Mouse (Mus musculus): ENCODE results near the gene Myo1c. TPM values are rescaled to one million over a fixed set of nuclear protein-coding genes. Genes with fewer than 3 reads are reported as not detected.
A peak's percentile ranks its signal among the peaks of the same experiment; 100 is the strongest.

The Myo1c gene
- total RNA-seq, 2 experiments from 2014 or later: 32.6 to 40.7 TPM

DNA sequence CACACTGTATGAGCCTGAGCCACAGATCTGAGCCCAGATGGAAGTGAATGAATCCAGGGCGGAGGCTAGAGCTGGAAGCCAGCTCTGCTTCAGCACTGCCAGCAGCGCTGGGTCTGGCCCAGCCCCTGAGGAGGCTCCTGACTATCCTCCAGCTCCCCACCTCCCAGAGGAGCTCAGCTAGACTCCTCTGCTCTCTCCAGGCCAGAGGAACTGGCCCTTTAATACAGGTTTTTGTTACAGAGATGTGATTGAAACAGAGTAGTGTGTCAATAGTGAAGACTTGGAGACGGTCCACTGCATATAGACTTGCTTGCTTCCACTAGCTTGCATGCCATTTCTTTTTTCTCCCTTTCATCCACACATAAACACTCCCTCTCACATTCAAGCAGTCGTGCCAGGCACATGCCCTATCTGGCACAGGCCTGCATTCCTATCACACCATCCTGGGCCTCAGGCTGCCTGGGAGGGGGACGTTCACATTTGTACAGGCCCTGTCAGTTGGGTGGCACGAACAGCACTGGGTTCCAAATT lies 2.6 kb upstream of the Myo1c start:
- DNase-seq (ENCODE audit: low spot score): peak; percentile 82

- DNase-seq (ENCODE audit: low spot score): no peak
These were observed 1.1 kb upstream of the Myo1c start for GRCm38 (mm10) chr11:75649155-75649561.

DNA sequence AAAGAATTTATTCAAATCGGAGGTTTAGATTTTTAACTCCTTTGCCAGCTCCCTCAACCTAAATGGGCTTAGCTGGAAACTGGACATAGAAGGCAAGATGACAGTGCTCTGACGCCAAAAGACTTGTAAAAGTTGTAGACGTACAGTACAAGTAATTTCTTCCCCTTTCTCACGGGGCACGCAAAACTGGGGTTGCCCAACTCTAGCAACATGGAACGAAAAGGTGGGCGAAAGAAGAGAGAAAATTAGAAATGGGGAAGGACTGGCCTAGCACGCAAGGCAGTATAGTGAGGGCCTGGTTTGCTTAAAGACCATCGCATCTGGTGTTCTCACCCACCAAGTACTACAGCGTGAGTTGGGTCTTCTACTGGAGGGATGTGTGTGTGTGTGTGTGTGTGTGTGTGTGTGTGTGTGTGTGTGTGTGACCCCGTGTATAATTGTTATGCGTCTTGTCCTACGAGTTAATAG lies 688 bp downstream of the Myo1c start:
- DNase-seq (ENCODE audit: low spot score): no peak

GRCm38 (mm10) chr11:75651426-75652221 lies 1.3 kb downstream of the Myo1c start:
- peak; percentile 76 for DNase-seq (ENCODE audit: low spot score)

- no peak for DNase-seq (ENCODE audit: low spot score)
These were observed 2.1 kb downstream of the Myo1c start for GRCm38 (mm10) chr11:75652222-75652941.

- peak; percentile 19 for DNase-seq (ENCODE audit: low spot score)
These were observed 2.8 kb downstream of the Myo1c start for GRCm38 (mm10) chr11:75652942-75653684.

GRCm38 (mm10) chr11:75653781-75654470 lies 3.6 kb downstream of the Myo1c start:
- DNase-seq (ENCODE audit: low spot score): peak; percentile 75

- peak; percentile 26 for DNase-seq (ENCODE audit: low spot score)
These were observed 4.4 kb downstream of the Myo1c start for GRCm38 (mm10) chr11:75654471-75655390.

DNA sequence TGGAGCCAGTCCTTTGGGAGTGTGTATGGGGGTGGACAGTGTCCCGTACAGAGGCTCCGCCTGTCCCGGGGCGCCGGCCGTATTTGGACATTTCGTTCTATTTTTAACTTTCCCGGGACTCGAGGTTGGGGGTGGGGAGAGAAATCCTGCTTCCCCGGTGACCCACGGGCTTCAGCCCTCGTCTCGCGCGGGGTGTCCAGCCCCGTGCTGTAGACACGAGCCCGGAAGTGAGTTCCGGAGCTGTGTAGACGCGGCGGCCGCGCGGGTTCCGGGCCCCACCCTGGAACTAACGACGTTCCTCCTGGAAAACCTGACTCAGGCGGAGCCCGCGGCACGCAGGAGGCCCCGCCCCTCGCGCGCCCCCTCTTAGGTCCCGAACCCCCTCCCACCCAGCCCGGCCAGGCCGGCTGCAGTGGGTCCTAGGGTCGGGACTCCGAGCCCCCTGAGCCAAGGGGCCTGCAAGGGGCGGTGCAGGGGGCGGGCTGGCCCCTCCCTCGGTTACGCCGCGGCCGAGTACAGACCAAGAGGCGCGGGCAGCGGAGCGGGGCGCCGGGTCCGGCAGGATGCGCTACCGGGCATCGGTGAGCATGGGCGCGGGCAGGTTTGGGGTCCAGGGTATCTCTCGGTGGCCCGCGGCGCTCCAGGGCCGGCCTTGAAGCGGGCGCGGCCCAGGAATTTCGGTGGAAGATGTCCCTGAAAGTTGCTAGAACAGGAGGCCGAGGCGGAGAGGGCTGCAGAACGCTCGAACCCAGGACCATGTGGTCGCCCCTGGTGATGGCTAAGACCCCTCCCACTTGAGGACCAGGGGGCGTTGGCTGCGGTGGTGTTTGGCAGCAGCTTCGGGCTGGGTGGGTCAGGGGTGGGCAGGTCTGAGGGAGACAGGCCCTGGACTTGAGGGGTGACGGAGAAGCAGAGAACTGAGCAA lies 5.6 kb downstream of the Myo1c start:
- DNase-seq (ENCODE audit: low spot score): peak; percentile 75

DNA sequence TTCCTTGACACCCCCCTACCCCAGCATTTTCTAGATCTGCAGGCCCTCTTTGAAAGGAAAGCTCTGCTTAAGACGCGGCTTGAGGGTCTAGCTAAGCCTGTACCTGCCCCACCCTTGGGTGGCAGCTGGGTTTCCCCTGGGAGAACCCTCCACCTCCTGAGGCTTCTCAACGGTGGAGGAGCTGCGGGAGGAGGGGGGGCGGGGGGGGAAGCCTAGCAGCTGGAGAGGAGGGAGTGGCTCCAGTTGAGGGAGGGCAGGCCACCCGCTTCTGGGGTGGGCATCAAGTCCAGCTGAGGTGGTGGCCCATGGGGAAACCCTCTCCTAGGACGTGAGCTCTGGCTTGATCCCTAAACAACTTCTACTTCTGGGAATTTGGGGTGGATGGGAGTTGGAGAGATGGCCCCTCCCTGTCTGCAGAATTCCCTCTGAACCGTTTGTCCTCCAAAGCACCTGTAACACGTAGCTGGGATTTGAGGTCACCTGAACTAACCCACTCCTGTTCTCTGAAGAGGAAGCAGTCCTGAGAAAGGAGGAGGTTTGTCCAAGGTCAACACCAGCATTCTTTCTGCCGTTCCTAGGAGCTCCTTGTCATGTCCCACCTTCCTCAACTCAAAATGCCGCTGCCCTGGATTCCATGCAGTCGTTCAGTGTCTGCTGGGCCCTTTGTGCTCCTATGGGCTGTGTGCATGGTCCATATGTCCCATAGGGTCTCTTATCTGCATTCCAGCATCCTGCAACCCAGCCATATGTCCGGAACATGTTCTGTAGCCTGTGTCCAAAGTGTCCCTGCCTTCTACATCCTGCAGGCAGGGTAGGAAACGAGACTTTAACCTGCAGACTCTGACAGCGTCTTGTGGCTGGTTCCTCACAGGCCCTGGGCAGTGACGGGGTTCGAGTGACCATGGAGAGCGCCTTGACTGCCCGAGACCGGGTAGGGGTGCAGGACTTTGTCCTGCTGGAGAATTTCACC lies 6.6 kb downstream of the Myo1c start:
- no peak for DNase-seq (ENCODE audit: low spot score)

DNA sequence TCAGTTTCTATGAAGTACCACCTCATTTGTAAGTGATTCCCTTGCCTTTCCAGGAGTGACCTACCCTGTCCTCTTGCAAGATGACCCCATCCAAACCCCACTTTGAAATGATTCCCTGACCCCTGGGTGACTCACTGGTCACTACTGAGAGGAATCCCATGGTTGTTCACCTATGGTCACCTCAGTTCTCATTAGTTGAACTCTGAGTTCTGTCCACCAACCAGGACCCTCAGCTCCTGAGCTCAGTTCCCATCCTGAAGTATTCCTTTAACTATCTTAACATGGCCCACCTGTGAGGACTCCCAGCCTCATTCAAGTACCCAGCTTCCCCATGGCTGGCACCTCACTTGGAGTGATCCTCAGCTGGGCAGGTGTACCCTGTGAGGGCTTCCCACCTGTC lies 7.5 kb downstream of the Myo1c start:
- DNase-seq (ENCODE audit: low spot score): no peak

- DNase-seq (ENCODE audit: low spot score): no peak
These were observed 8.0 kb downstream of the Myo1c start for GRCm38 (mm10) chr11:75658311-75658710.

DNA sequence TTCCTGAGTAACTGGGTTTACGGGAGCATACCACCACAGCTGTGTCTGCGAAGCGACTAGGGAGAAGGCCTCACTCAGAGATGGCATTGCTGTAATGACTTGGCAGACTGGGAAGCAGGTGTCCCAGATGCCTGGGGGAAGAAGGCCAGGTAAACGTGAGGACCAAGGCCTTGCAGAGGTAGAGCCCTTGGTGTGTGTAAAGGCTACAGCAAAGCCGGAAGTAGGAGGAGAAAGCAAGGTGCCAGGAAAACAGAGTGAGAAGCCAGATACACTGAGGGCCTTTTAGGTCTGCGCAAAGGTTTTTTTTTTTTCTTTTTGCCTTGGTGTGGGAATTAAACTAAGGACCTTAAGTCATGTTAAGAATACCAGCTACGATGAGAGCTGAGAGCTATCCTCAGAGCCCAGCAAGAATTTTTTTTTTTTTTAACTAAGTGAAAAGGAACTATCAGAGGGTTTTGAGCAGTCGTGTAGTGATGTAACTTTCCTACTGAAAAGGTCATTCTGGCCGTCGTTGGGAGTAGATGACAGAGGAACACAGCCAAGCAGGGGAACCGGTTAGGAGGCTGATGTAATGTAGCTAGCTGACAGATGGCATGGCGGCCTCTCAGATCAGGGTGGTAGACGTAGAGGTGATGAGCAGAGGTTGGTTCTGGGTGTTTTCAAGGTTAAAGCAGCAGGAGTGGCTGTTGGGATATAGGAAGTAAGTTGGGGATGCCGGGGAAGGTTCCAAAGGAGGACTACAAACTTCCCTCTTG lies 8.9 kb downstream of the Myo1c start:
- no peak for DNase-seq (ENCODE audit: low spot score)

DNA sequence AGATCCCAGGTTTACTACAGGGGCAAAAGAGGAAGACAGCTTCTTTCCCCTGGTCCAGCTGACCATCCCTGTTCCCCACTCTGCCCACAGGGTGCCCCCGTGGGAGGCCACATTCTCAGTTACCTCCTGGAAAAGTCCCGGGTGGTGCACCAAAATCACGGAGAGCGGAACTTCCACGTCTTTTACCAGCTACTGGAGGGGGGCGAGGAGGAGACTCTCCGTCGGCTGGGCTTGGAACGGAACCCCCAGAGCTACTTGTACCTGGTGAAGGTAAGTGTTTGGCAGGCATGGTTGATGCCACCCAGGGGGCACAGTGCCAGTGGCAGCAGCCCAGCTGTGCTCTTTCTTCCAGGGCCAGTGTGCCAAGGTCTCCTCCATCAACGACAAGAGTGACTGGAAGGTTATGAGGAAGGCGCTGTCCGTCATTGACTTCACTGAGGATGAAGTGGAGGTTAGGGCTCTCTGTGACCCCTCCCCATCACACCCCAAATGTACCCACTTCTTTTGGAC lies 9.8 kb downstream of the Myo1c start:
- DNase-seq (ENCODE audit: low spot score): no peak

DNA sequence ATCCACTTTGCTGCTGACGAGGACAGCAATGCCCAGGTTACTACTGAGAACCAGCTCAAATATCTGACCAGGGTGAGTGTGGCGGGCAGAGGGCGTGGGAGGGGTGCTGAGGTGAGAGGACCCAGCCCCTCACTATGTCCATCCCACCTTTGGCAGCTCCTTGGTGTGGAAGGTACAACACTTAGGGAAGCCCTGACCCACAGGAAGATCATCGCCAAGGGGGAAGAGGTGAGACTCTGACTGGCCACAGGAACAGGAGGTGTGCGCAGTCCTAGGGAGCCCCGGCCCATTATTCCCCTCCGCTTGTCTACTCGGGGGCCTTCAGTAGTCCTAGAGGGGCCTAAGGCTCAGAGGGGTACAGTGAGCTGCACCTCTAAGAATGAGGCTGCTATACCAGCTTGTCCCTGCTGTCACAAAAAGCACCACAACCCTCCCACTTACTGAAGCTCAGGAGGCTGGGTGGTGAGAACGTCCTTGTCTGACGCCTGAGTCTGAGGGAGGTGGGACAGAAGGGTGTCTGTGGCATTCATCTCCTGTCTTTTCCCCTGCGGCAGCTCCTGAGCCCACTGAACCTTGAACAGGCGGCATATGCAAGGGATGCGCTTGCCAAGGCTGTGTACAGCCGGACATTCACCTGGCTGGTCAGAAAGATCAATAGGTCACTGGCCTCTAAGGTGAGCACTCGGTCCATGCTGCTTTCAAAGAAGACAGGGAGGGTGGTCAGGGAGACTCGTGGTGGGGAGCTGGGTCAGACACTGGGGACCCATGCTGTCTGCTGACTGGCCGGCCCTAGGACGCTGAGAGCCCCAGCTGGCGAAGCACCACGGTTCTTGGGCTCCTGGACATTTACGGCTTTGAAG lies 10.9 kb downstream of the Myo1c start:
- no peak for DNase-seq (ENCODE audit: low spot score)

DNA sequence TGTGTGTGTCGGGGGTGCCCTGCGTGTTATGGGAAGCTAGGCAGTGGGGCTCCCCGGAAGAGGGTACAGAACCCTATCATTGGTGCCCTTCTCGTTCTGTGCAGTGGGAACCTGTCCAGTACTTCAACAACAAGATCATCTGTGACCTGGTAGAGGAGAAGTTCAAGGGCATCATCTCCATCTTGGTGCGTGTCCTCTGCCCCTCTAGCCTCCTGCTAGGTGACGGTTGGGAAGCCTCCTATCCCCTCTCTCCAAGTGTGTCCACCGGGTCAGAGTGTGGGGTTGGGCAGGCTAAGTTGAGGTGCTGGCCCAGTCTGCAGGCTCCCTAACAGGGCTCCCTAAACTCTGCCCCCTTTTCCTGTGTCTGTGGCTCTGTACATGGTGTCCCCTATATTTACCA lies 11.8 kb downstream of the Myo1c start:
- no peak for DNase-seq (ENCODE audit: low spot score)
